Mouse (Mus musculus) hindbrain, embryonic 15.5 days (tissue): ENCODE measurements around the gene Rps16. TPM values are rescaled to one million over a fixed set of nuclear protein-coding genes. Genes with fewer than 3 reads are reported as not detected.

Source experiments
- ATAC-seq: fragments of 200-750 bp; cut with Nextera tagmentation; 2 replicates; pipeline ENCODE4 v1.8.0; 2017; ENCODE audit warnings: low read depth, moderate number of reproducible peaks, moderate TSS enrichment; ENCODE audit not compliant: low FRiP score
- H3K27ac ChIP-seq: fragments of 300-500 bp; sonication (generic); replicated peaks from 2 replicates; pipeline ENCODE4 v1.5.1; 2015; ENCODE audit warnings: mild to moderate bottlenecking, inconsistent platforms
- H3K27me3 ChIP-seq: fragments of 300-500 bp; sonication (generic); 2 replicates; pipeline ENCODE4 v1.6.1; 2015; ENCODE audit warnings: control low read depth, inconsistent platforms
- H3K36me3 ChIP-seq: fragments of 300-500 bp; sonication (generic); 2 replicates; pipeline ENCODE4 v1.6.1; 2015; ENCODE audit warnings: control low read depth, inconsistent platforms
- H3K4me1 ChIP-seq: fragments of 300-500 bp; sonication (generic); replicated peaks from 2 replicates; pipeline ENCODE4 v1.6.1; 2015; ENCODE audit warnings: control low read depth, inconsistent platforms
- H3K4me2 ChIP-seq: fragments of 300-500 bp; sonication (generic); 2 replicates; pipeline ENCODE4 v1.6.1; 2015; ENCODE audit warnings: moderate library complexity, mild to moderate bottlenecking, inconsistent platforms
- H3K4me3 ChIP-seq: fragments of 300-500 bp; sonication (generic); 2 replicates; pipeline ENCODE4 v1.5.1; 2015; ENCODE audit warnings: mild to moderate bottlenecking, inconsistent platforms
- H3K9ac ChIP-seq: fragments of 300-500 bp; sonication (generic); 2 replicates; pipeline ENCODE4 v1.6.1; 2015; ENCODE audit warnings: inconsistent platforms
- H3K9me3 ChIP-seq: fragments of 300-500 bp; sonication (generic); 2 replicates; pipeline ENCODE4 v1.6.1; 2016; ENCODE audit warnings: control low read depth, inconsistent platforms
- WGBS: fragments of 180-500 bp; shearing (Covaris S2); methylation state at CpG from one replicate; pipeline ENCODE4 v1.1.7; 2015; 5-methylcytosine and 5-hydroxymethylcytosine counted together
- polyA plus RNA-seq: library from polyadenylated mRNA; unstranded; fragments of >200 nt; fragmentation: Nextera tagmentation; extraction: Ambion mirVana; gene quantifications from 2 replicates; pipeline ENCODE4 v1.2.1, GENCODE M21; 2015

Gene Rps16
- polyA plus RNA-seq, 1 experiment from 2014 or later = 444 TPM

DNA sequence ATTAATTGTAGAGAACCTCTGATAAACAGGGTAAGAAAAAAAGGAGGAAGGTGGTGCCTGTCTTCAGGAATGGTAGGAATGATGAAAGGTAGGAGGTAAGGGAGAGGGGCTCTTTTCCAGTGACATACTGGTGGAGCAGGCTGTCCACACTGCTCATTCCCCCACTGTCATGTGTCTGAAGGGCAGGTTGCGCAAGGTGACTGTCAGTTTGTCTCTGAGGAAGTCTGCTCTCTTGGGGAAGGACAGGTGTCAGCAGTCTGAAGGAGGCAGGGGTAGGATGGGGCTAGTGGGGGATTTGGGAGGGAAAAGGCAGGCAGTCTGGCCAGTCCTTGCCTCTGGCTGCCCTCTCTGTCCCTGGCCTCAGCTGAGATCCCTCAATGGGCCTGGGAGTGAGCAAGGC, 50.6 kb downstream of the Rps16 start:
- ATAC-seq = no peak
- Histone ChIP-seq H3K4me1 (no peaks in the 10 kb centered on the region), H3K9ac (no peak overlapping the region), H3K4me2 (no peak overlapping the region), H3K27me3 (no peaks in the 10 kb centered on the region), H3K9me3 (no peaks in the 10 kb centered on the region), H3K4me3 (no peak overlapping the region), H3K36me3 (peaks cover 93% of the 10 kb centered on the region), H3K27ac (no peak overlapping the region)
- 100% methylated on average over 1 of the region's 1 CpGs for WGBS

DNA sequence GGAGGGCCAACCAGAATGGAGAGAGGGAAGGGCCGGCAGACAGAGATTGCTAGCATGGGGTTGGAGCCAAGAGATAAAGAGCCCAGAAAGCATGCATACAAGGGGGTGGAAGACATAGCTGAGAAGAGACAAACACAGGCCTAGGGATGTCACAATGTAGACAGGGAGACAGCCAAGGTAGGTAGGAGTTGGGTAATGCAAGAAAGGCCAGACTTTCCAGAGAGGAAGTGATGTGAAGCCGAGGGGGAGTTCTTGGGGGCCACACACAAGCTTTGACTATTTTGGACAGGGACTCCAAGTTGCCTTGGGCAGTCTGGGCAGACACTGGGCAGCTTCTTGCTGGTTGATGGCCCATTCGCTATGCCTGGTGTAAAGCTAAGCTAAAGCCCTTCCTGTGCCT, 51.5 kb downstream of the Rps16 start:
- Histone ChIP-seq H3K4me2 (no peak overlapping the region), H3K27ac (no peak overlapping the region), H3K9ac (no peak overlapping the region), H3K4me3 (no peak overlapping the region), H3K27me3 (no peaks in the 10 kb centered on the region), H3K36me3 (peaks cover 93% of the 10 kb centered on the region), H3K4me1 (no peaks in the 10 kb centered on the region), H3K9me3 (no peaks in the 10 kb centered on the region)
- WGBS = 92% methylated on average over 3 of the region's 3 CpGs
- ATAC-seq = no peak

Other genes starting within 250 kb of the Rps16 start
- gene 9530053A07Rik, start 221.2 kb upstream of the Rps16 start, polyA plus RNA-seq = 0.08 and 0.13 TPM in 2 replicates
- 76.5 and 81.8 TPM in 2 replicates for gene Fbl, start 180.9 kb upstream of the Rps16 start, polyA plus RNA-seq
- gene Dyrk1b, start 171.2 kb upstream of the Rps16 start, polyA plus RNA-seq = 14.0 and 14.9 TPM in 2 replicates
- gene Eid2, start 82.8 kb upstream of the Rps16 start, polyA plus RNA-seq = 19.9 and 23.7 TPM in 2 replicates
- gene Eid2b, start 72.9 kb upstream of the Rps16 start, polyA plus RNA-seq = 38.4 and 38.7 TPM in 2 replicates
- 0.62 and 1.4 TPM in 2 replicates for gene Selenov, start 59.5 kb upstream of the Rps16 start, polyA plus RNA-seq
- gene Dll3, start 48.4 kb upstream of the Rps16 start, polyA plus RNA-seq = 18.4 and 26.9 TPM in 2 replicates
- 129 and 131 TPM in 2 replicates for gene Timm50, start 38.6 kb upstream of the Rps16 start, polyA plus RNA-seq
- 94.0 and 104 TPM in 2 replicates for gene Supt5, start 11.9 kb upstream of the Rps16 start, polyA plus RNA-seq
- gene Plekhg2, start 21.9 kb downstream of the Rps16 start, polyA plus RNA-seq = 26.8 and 27.6 TPM in 2 replicates
- gene Zfp36, start 29.6 kb downstream of the Rps16 start, polyA plus RNA-seq = 4.4 and 4.6 TPM in 2 replicates
- gene Med29, start 42.1 kb downstream of the Rps16 start, polyA plus RNA-seq = 46.1 and 46.6 TPM in 2 replicates
- gene Paf1, start 42.3 kb downstream of the Rps16 start, polyA plus RNA-seq = 93.3 and 96.8 TPM in 2 replicates
- 4.1 and 4.9 TPM in 2 replicates for gene Gmfg, start 86.8 kb downstream of the Rps16 start, polyA plus RNA-seq
- gene Lrfn1, start 101.3 kb downstream of the Rps16 start, polyA plus RNA-seq = 20.3 and 25.5 TPM in 2 replicates
- not detected in 2 replicates for gene Ifnl2, start 159.8 kb downstream of the Rps16 start, polyA plus RNA-seq
- not detected in 2 replicates for gene Ifnl3, start 172.2 kb downstream of the Rps16 start, polyA plus RNA-seq
- gene Sycn, start 190.2 kb downstream of the Rps16 start, polyA plus RNA-seq = not detected in 2 replicates
- gene Nccrp1, start 196.6 kb downstream of the Rps16 start, polyA plus RNA-seq = 0.19 TPM in 1 of 2 replicates, not detected in the other
- gene Samd4b, start 247.5 kb downstream of the Rps16 start, polyA plus RNA-seq = 23.3 and 28.1 TPM in 2 replicates
- 20.2 TPM in 2 replicates for gene Pak4, start 247.5 kb downstream of the Rps16 start, polyA plus RNA-seq